Mouse (Mus musculus) CH12.LX (cell line): ENCODE data around the gene Nphs2. TPM values are rescaled to one million over a fixed set of nuclear protein-coding genes. Genes with fewer than 3 reads are reported as not detected.

ENCODE experiments used
- DNase-seq: peaks from one replicate; pipeline ENCODE4 v3.0.0-alpha.2; 2013; ENCODE audit errors: extremely low read depth
- H3K27ac ChIP-seq: 2 replicates; pipeline ENCODE4 v1.5.1; 2012; ENCODE audit warnings: low read depth, mild to moderate bottlenecking, control low read depth, moderate library complexity; ENCODE audit not compliant: insufficient read depth
- H3K27me3 ChIP-seq: replicated peaks from 2 replicates; pipeline ENCODE3; 2012; ENCODE audit warnings: inconsistent platforms
- H3K36me3 ChIP-seq, 2 experiments: replicated peaks in 1 of 2; 2 replicates each; pipeline versions ENCODE3 to v1.6.1; 2012; ENCODE audit warnings: inconsistent platforms in 1 of 2, low read length in 1 of 2, mild to moderate bottlenecking in 1 of 2, mixed read lengths in 1 of 2, moderate library complexity in 1 of 2; ENCODE audit not compliant: control insufficient read depth in 1 of 2, insufficient read depth in 1 of 2
- H3K4me1 ChIP-seq, 2 experiments: 2 replicates each; pipeline ENCODE4 v1.6.1; 2012; ENCODE audit warnings: inconsistent platforms in 1 of 2, moderate library complexity in 1 of 2; ENCODE audit not compliant: insufficient read depth in 2 of 2, control insufficient read depth in 1 of 2
- H3K4me2 ChIP-seq: 2 replicates; pipeline ENCODE4 v1.6.1; 2012; ENCODE audit warnings: low read depth, mild to moderate bottlenecking, control low read depth; ENCODE audit not compliant: poor library complexity, insufficient read depth, severe bottlenecking
- H3K4me3 ChIP-seq, 3 experiments: fragments of 150-350 bp in 1 of 3; sonication (generic) in 1 of 3; replicated peaks in 1 of 3; 2 replicates each; pipeline versions ENCODE3 to v1.5.1; 2011 to 2012; ENCODE audit warnings: low read depth in 2 of 3, low read length in 2 of 3, mild to moderate bottlenecking in 2 of 3, moderate library complexity in 2 of 3, control low read depth in 1 of 3, improper control_type of control experiment in 1 of 3, inconsistent platforms in 1 of 3, mixed read lengths in 1 of 3; ENCODE audit not compliant: poor library complexity in 1 of 3
- H3K79me2 ChIP-seq: replicated peaks from 2 replicates; pipeline ENCODE4 v1.6.1; 2012; ENCODE audit warnings: mild to moderate bottlenecking, moderate library complexity; ENCODE audit not compliant: control insufficient read depth, poor library complexity, insufficient read depth, severe bottlenecking; ENCODE audit errors: extremely low read depth
- H3K9ac ChIP-seq: 2 replicates; pipeline ENCODE4 v1.6.1; 2012; ENCODE audit warnings: low read depth, mild to moderate bottlenecking, control low read depth, moderate library complexity; ENCODE audit not compliant: insufficient read depth
- H3K9me3 ChIP-seq: replicated peaks from 2 replicates; pipeline ENCODE3; 2012; ENCODE audit warnings: low read length, inconsistent platforms, mixed read lengths
- BHLHE40 ChIP-seq: IDR thresholded peaks from 2 replicates; pipeline ENCODE4 v1.6.1; 2011; ENCODE audit warnings: mild to moderate bottlenecking, low read depth, low read length, improper control_type of control experiment
- ELF1 ChIP-seq: IDR thresholded peaks from 2 replicates; pipeline ENCODE4 v1.6.1; 2014; ENCODE audit warnings: low read depth, mild to moderate bottlenecking, inconsistent platforms, low read length, improper control_type of control experiment
- EP300 ChIP-seq: IDR thresholded peaks from 2 replicates; pipeline ENCODE4 v1.6.1; 2011; ENCODE audit warnings: low read length, improper control_type of control experiment
- ETS1 ChIP-seq: conservative IDR thresholded peaks from 2 replicates; pipeline ENCODE4 v1.6.1; 2012; ENCODE audit warnings: low read depth, mild to moderate bottlenecking, inconsistent platforms, low read length, improper control_type of control experiment, moderate library complexity
- HCFC1 ChIP-seq: IDR thresholded peaks from 2 replicates; pipeline ENCODE4 v1.6.1; 2012; ENCODE audit warnings: low read depth, mild to moderate bottlenecking, inconsistent platforms, low read length, improper control_type of control experiment
- JUN ChIP-seq: IDR thresholded peaks from 2 replicates; pipeline ENCODE4 v1.6.1; 2011; ENCODE audit warnings: low read depth, mild to moderate bottlenecking, low read length, improper control_type of control experiment, moderate library complexity; ENCODE audit not compliant: insufficient read depth
- JUND ChIP-seq: conservative IDR thresholded peaks from 2 replicates; pipeline ENCODE4 v1.6.1; 2011; ENCODE audit warnings: low read depth, low read length, improper control_type of control experiment
- MAX ChIP-seq: IDR thresholded peaks from 2 replicates; pipeline ENCODE4 v1.6.1; 2011; ENCODE audit warnings: low read length, improper control_type of control experiment
- MYC ChIP-seq: IDR thresholded peaks from 2 replicates; pipeline ENCODE4 v1.6.1; 2011; ENCODE audit warnings: low read depth, mild to moderate bottlenecking, improper control_type of control experiment, low read length
- NRF1 ChIP-seq: IDR thresholded peaks from 2 replicates; pipeline ENCODE4 v1.6.1; 2014; ENCODE audit warnings: low read depth, mild to moderate bottlenecking, inconsistent platforms, low read length, improper control_type of control experiment, moderate library complexity
- PAX5 ChIP-seq: IDR thresholded peaks from 2 replicates; pipeline ENCODE4 v1.6.1; 2012; ENCODE audit warnings: low read length, inconsistent platforms, mixed read lengths
- POLR2A ChIP-seq: IDR thresholded peaks from 2 replicates; pipeline ENCODE4 v1.6.1; 2011; ENCODE audit warnings: low read depth, mild to moderate bottlenecking, improper control_type of control experiment, low read length
- RCOR1 ChIP-seq: conservative IDR thresholded peaks from 2 replicates; pipeline ENCODE4 v1.6.1; 2012; ENCODE audit warnings: low read depth, mild to moderate bottlenecking, inconsistent platforms, low read length, improper control_type of control experiment
- SIN3A ChIP-seq: IDR thresholded peaks from 2 replicates; pipeline ENCODE4 v1.6.1; 2012; ENCODE audit warnings: low read length, improper control_type of control experiment, inconsistent platforms
- USF1 ChIP-seq: IDR thresholded peaks from 2 replicates; pipeline ENCODE4 v1.6.1; 2014; ENCODE audit warnings: low read depth, mild to moderate bottlenecking, inconsistent platforms, low read length, improper control_type of control experiment
- USF2 ChIP-seq: conservative IDR thresholded peaks from 2 replicates; pipeline ENCODE4 v1.6.1; 2011; ENCODE audit warnings: low read depth, low read length, improper control_type of control experiment
- ZC3H11A ChIP-seq: IDR thresholded peaks from 2 replicates; pipeline ENCODE4 v1.6.1; 2012; ENCODE audit warnings: low read depth, mild to moderate bottlenecking, inconsistent platforms, low read length, improper control_type of control experiment
- ZKSCAN1 ChIP-seq: IDR thresholded peaks from 2 replicates; pipeline ENCODE4 v1.6.1; 2012; ENCODE audit warnings: low read depth, inconsistent platforms, low read length, improper control_type of control experiment, borderline replicate concordance
- ZMIZ1 ChIP-seq: IDR thresholded peaks from 2 replicates; pipeline ENCODE4 v1.6.1; 2012; ENCODE audit warnings: low read depth, mild to moderate bottlenecking, inconsistent platforms, low read length, improper control_type of control experiment
- ZNF384 ChIP-seq: IDR thresholded peaks from 2 replicates; pipeline ENCODE4 v1.6.1; 2012; ENCODE audit warnings: low read depth, low read length, improper control_type of control experiment, inconsistent platforms
- dilution Hi-C: fragments of 300-500 bp; cut with MboI; formaldehyde crosslinking; loops from 2 replicates; pipeline ENCODE4 v1.14.3; 2020; ENCODE audit warnings: low sequenced_read_pairs; ENCODE audit not compliant: extremely low pct_unique_long_range_greater_than_20kb, extremely low pct_ligation_motif_present
- in situ Hi-C: fragments of 300-500 bp; cut with MboI; formaldehyde crosslinking; loops from 3 replicates; pipeline ENCODE4 v1.14.3; 2019; ENCODE audit warnings: low sequenced_read_pairs, low pct_ligation_motif_present, low pct_unique_long_range_greater_than_20kb, mixed read lengths
- polyA plus RNA-seq: library from polyadenylated mRNA; unstranded; fragments of >175 nt; gene quantifications from 2 replicates; pipeline ENCODE4 v1.2.1, GENCODE M21; 2012; ENCODE audit warnings: low read depth; ENCODE audit not compliant: insufficient read length
- total RNA-seq, 2 experiments: library from RNA; depleted of rRNA; stranded (reverse); fragments of 300-350 nt in 1 of 2; fragments of >200 nt in 1 of 2; gene quantifications; 2 replicates each; pipeline ENCODE4 v1.2.3; 2012 to 2014

Gene Nphs2
- total and polyA plus RNA-seq, 3 experiments: not detected

DNA sequence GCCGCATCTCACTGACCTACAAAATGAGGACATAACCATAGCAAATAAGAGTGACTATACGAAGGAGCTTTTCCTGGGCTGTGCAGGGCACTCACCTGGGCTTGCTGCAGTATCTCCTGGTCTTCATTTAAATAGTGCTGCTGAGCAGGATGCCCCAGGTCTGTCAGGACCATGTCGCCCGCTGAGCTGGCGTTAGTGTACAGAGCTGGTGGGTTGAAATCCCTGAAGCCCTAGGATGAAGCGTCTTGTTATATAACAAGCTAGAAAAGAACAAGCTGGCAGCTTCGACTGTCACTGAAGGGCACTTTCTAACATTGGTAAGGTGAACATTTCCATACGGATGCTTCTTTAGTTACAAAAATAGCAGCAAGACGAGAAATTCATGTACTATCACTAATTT is 40.1 kb upstream of the Nphs2 start:
- H3K79me2 ChIP-seq: no peaks in the 10 kb centered on the region
- H3K9ac ChIP-seq: no peak overlapping the region
- in situ Hi-C loops (no loop called here), dilution Hi-C loops (no loop called here)
- no peak overlapping the region for H3K4me2 ChIP-seq
- no peaks in the 10 kb centered on the region for H3K9me3 ChIP-seq
- TF ChIP-seq RCOR1 (no peak), JUND (no peak)
- no peak for DNase-seq
- H3K27ac ChIP-seq: no peak overlapping the region
- H3K4me3 ChIP-seq: no peak overlapping the region
- no peaks in the 10 kb centered on the region for H3K27me3 ChIP-seq
- H3K36me3 ChIP-seq: no peaks in the 10 kb centered on the region
- no peaks in the 10 kb centered on the region for H3K4me1 ChIP-seq

DNA sequence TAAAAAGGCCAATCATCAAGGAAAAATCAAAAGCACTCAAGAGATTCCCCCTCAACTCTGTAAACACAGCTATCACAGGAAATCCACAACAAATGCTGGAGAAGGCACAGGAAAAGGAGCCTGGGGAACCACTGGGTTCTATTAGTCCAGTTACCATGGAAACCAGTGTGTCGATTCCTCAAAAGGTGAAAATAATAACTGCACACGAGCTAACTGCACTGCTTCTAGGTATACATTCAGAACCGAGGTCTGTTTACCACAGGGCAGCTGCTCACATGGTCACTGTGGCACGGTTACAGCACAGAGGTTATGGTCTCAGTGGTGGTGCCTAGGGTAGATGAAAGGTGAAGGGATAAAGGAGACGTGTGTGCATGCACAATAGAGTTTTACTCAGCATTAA is 38.9 kb upstream of the Nphs2 start:
- Histone ChIP-seq H3K4me2 (no peak overlapping the region), H3K36me3 (no peaks in the 10 kb centered on the region), H3K27me3 (no peaks in the 10 kb centered on the region), H3K27ac (no peak overlapping the region), H3K4me1 (no peaks in the 10 kb centered on the region), H3K9me3 (no peaks in the 10 kb centered on the region), H3K4me3 (no peak overlapping the region), H3K9ac (no peak overlapping the region), H3K79me2 (no peaks in the 10 kb centered on the region)
- DNase-seq: no peak
- TF ChIP-seq ETS1: no peak
- no peak for TF ChIP-seq SIN3A
- no peak for TF ChIP-seq EP300
- no peak for TF ChIP-seq ZMIZ1
- TF ChIP-seq USF2: no peak
- TF ChIP-seq MYC: no peak
- TF ChIP-seq NRF1: no peak
- no peak for TF ChIP-seq JUND
- no peak for TF ChIP-seq HCFC1
- TF ChIP-seq USF1: no peak
- TF ChIP-seq ZNF384: no peak
- no peak for TF ChIP-seq MAX
- TF ChIP-seq PAX5: no peak
- no peak for TF ChIP-seq ELF1
- TF ChIP-seq POLR2A: no peak
- dilution Hi-C loops: no loop called here
- in situ Hi-C loops: no loop called here

- no peak overlapping the region for H3K27ac ChIP-seq
- no peaks in the 10 kb centered on the region for H3K27me3 ChIP-seq
- in situ Hi-C loops: no loop called here
- H3K9ac ChIP-seq: no peak overlapping the region
- dilution Hi-C loops: no loop called here
- no peak overlapping the region for H3K4me3 ChIP-seq
- no peaks in the 10 kb centered on the region for H3K9me3 ChIP-seq
- no peaks in the 10 kb centered on the region for H3K79me2 ChIP-seq
- no peaks in the 10 kb centered on the region for H3K4me1 ChIP-seq
- no peaks in the 10 kb centered on the region for H3K36me3 ChIP-seq
- TF ChIP-seq NRF1 (no peak), BHLHE40 (no peak), ZKSCAN1 (no peak), JUN (no peak), USF2 (no peak), ZC3H11A (no peak)
- no peak overlapping the region for H3K4me2 ChIP-seq
- no peak for DNase-seq
These were observed 36.9 kb upstream of the Nphs2 start for GRCm38 (mm10) chr1:156273647-156274046.
